Mouse (Mus musculus) megakaryocyte, embryonic 14.5 days (primary cell): ENCODE measurements around the gene Bik.

Experiments
- FLI1 ChIP-seq: IDR thresholded peaks from 2 replicates; pipeline ENCODE4 v1.6.1; 2012; ENCODE audit warnings: low read length, inconsistent platforms, mixed read lengths
- GATA1 ChIP-seq: IDR thresholded peaks from 3 replicates; pipeline ENCODE4 v1.6.1; 2012; ENCODE audit warnings: mixed read lengths, low read length, inconsistent platforms, borderline replicate concordance

DNA sequence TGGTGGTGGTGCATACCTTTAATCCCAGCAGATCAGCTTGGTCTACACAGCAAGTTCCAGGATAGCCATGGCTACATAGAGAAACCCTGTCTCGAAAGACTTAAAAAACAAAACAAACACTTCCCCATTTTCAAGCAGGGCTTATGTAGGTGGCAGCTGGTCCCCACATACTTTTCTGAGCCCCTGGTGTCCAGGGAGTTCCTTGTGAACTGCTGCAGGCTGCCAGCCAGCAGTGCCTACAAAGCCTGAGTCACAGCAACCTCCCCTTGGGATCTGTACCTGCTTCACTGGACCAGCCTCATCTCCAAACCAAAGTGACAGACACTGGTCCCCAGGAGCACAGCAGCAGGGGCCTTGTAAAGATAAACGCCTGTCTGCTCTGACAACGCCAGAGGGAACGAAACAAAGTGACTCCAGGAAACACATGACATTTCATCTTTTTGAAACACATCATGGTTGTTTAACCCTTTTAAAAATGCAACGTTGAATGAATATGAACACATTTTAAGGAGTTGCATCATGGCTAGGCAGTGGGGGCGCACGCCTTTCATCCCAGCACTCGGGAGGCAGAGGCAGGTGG, 43.9 kb upstream of the Bik start:
- TF ChIP-seq GATA1 (no peak), FLI1 (no peak)
